Mouse (Mus musculus): ENCODE measurements around the gene Mertk. TPM values are rescaled to one million over a fixed set of nuclear protein-coding genes. Genes with fewer than 3 reads are reported as not detected.

Gene Mertk
- polyA plus RNA-seq, 1 experiment from 2014 or later, result 4.9 TPM

DNA sequence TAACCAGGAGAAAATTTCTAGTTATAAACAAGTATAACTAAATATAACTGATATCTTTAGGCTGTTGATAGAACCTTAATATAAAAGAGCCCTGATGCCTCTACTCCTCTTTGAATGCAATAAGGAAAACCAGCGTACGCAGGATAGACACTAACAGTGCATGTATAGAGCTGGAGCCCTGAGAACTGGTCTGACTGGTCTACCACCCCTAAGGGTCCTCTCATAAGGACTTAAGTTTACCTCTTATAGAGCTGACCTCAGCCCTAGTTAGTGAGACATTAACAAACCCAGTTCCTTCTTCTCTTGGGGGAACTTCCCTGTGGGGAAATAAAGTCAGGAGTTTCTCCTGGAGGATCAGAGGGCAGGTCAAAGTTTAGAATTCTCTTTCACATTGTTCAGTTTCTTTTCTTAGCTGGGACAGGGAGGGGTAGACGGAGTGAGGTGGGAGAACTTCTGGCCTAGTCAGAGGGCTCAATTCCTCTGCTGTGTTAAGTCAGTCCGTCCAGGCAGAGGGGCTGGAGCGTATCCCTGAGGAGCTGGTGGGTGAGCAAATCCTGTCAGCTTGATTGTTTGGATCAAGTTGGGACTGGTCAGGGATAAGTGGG is 23.5 kb downstream of the Mertk start:
- H3K4me2 ChIP-seq (ENCODE audit: low read length), result no peak overlapping the region
- WGBS, result 88% methylated on average over 5 of the region's 5 CpGs

GRCm38 (mm10) chr2:128726067-128726466 is 27.3 kb downstream of the Mertk start:
- H3K27me3 ChIP-seq (ENCODE audit: control insufficient read depth, insufficient read depth, low read length), result no peaks in the 10 kb centered on the region
- H3K4me3 ChIP-seq (ENCODE audit: control insufficient read depth in 1 of 2, insufficient read depth in 1 of 2, low read depth in 1 of 2, low read length in 2 of 2), result no peak overlapping the region
- H3K36me3 ChIP-seq (ENCODE audit: control insufficient read depth, insufficient read depth, low read length), result 0 out of 2 replicates have a peak, but pooled peaks cover 3% of the 10 kb centered on the region
- H3K27ac ChIP-seq (replicated peaks in 1 of 2; ENCODE audit: control insufficient read depth in 1 of 2, insufficient read depth in 1 of 2, low read depth in 2 of 2, low read length in 2 of 2), result no peak overlapping the region
- H3K9ac ChIP-seq (ENCODE audit: low read length), result no peak overlapping the region
- no peak for ATAC-seq (ENCODE audit: insufficient number of reproducible peaks, insufficient read depth, low FRiP score, low read depth)
- WGBS, result 85% methylated on average over 5 of the region's 5 CpGs
- H3K9me3 ChIP-seq (ENCODE audit: control insufficient read depth, low read length), result peaks cover 3% of the 10 kb centered on the region; the same call in 1 of the 2 replicates
- peaks cover 9 to 12% of the 10 kb centered on the region in 2 experiments for H3K4me1 ChIP-seq (ENCODE audit: control insufficient read depth in 2 of 2, insufficient read depth in 2 of 2, low read length in 2 of 2)
- H3K4me2 ChIP-seq (ENCODE audit: low read length), result no peak overlapping the region

More for the DNA sequence above, 23.5 kb downstream of the Mertk start:
- Histone ChIP-seq H3K9me3 (ENCODE audit: control insufficient read depth, low read length) (peaks cover 6% of the 10 kb centered on the region; the same call in 1 of the 2 replicates), H3K36me3 (ENCODE audit: control insufficient read depth, insufficient read depth, low read length) (no peaks in the 10 kb centered on the region), H3K27ac (replicated peaks in 1 of 2; ENCODE audit: control insufficient read depth in 1 of 2, insufficient read depth in 1 of 2, low read depth in 2 of 2, low read length in 2 of 2) (no peak overlapping the region), H3K27me3 (ENCODE audit: control insufficient read depth, insufficient read depth, low read length) (no peaks in the 10 kb centered on the region), H3K4me3 (ENCODE audit: control insufficient read depth in 1 of 2, insufficient read depth in 1 of 2, low read depth in 1 of 2, low read length in 2 of 2) (no peak overlapping the region), H3K4me1 (ENCODE audit: control insufficient read depth in 2 of 2, insufficient read depth in 2 of 2, low read length in 2 of 2) (peaks cover 4 to 6% of the 10 kb centered on the region in 2 experiments), H3K9ac (ENCODE audit: low read length) (no peak overlapping the region)
- no peak for ATAC-seq (ENCODE audit: insufficient number of reproducible peaks, insufficient read depth, low FRiP score, low read depth)

- peaks cover 9 to 12% of the 10 kb centered on the region in 2 experiments for H3K4me1 ChIP-seq (ENCODE audit: control insufficient read depth in 2 of 2, insufficient read depth in 2 of 2, low read length in 2 of 2)
- 78% methylated on average over 7 of the region's 7 CpGs for WGBS
- H3K9ac ChIP-seq (ENCODE audit: low read length), result no peak overlapping the region
- ATAC-seq (ENCODE audit: insufficient number of reproducible peaks, insufficient read depth, low FRiP score, low read depth), result no peak
- 0 out of 2 replicates have a peak, but pooled peaks cover 3% of the 10 kb centered on the region for H3K36me3 ChIP-seq (ENCODE audit: control insufficient read depth, insufficient read depth, low read length)
- no peak overlapping the region for H3K27ac ChIP-seq (replicated peaks in 1 of 2; ENCODE audit: control insufficient read depth in 1 of 2, insufficient read depth in 1 of 2, low read depth in 2 of 2, low read length in 2 of 2)
- H3K9me3 ChIP-seq (ENCODE audit: control insufficient read depth, low read length), result no peaks in the 10 kb centered on the region
- H3K4me2 ChIP-seq (ENCODE audit: low read length), result no peak overlapping the region
- no peaks in the 10 kb centered on the region for H3K27me3 ChIP-seq (ENCODE audit: control insufficient read depth, insufficient read depth, low read length)
- H3K4me3 ChIP-seq (ENCODE audit: control insufficient read depth in 1 of 2, insufficient read depth in 1 of 2, low read depth in 1 of 2, low read length in 2 of 2), result no peak overlapping the region
These were observed 27.9 kb downstream of the Mertk start for GRCm38 (mm10) chr2:128726626-128727025.

DNA sequence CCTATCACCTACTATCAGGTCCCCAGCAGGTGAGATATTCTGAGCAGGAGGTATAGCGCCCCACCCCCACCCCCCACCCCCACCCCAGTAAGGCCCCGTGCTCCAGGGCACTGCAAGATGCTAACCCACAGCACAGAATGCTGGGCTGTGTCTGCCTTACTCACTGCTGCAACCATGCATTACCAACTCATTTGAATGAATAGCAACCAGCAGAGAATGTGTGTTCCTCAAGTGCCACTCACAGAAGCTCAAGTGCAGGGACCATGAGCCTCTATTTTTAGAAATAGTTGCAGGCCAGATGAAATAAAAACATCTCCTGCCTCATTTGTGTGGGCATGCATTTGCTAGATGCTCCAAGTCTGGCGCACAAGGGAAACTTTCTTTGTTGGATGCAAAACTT is 28.8 kb downstream of the Mertk start:
- no peaks in the 10 kb centered on the region for H3K27me3 ChIP-seq (ENCODE audit: control insufficient read depth, insufficient read depth, low read length)
- H3K9ac ChIP-seq (ENCODE audit: low read length), result peak overlapping the region; percentile 5; the same call in 1 of the 2 replicates
- 0 out of 2 replicates have a peak, but pooled peaks cover 3% of the 10 kb centered on the region for H3K36me3 ChIP-seq (ENCODE audit: control insufficient read depth, insufficient read depth, low read length)
- peak overlapping the region; percentile 50 for H3K4me2 ChIP-seq (ENCODE audit: low read length)
- H3K4me1 ChIP-seq (ENCODE audit: control insufficient read depth in 2 of 2, insufficient read depth in 2 of 2, low read length in 2 of 2), result peaks cover 9 to 12% of the 10 kb centered on the region in 2 experiments
- no peaks in the 10 kb centered on the region for H3K9me3 ChIP-seq (ENCODE audit: control insufficient read depth, low read length)
- H3K4me3 ChIP-seq (ENCODE audit: control insufficient read depth in 1 of 2, insufficient read depth in 1 of 2, low read depth in 1 of 2, low read length in 2 of 2), result no peak overlapping the region
- 18% methylated on average over 3 of the region's 3 CpGs for WGBS
- H3K27ac ChIP-seq (replicated peaks in 1 of 2; ENCODE audit: control insufficient read depth in 1 of 2, insufficient read depth in 1 of 2, low read depth in 2 of 2, low read length in 2 of 2), result peak overlapping the region; percentile 77 to 87
- peak; percentile 78 for ATAC-seq (ENCODE audit: insufficient number of reproducible peaks, insufficient read depth, low FRiP score, low read depth)

- peaks cover 9 to 12% of the 10 kb centered on the region in 2 experiments for H3K4me1 ChIP-seq (ENCODE audit: control insufficient read depth in 2 of 2, insufficient read depth in 2 of 2, low read length in 2 of 2)
- 65% methylated on average over 4 of the region's 4 CpGs for WGBS
- H3K4me3 ChIP-seq (ENCODE audit: control insufficient read depth in 1 of 2, insufficient read depth in 1 of 2, low read depth in 1 of 2, low read length in 2 of 2), result no peak overlapping the region
- H3K9me3 ChIP-seq (ENCODE audit: control insufficient read depth, low read length), result no peaks in the 10 kb centered on the region
- peak overlapping the region; percentile 50 for H3K4me2 ChIP-seq (ENCODE audit: low read length)
- 0 out of 2 replicates have a peak, but pooled peaks cover 3% of the 10 kb centered on the region for H3K36me3 ChIP-seq (ENCODE audit: control insufficient read depth, insufficient read depth, low read length)
- H3K27me3 ChIP-seq (ENCODE audit: control insufficient read depth, insufficient read depth, low read length), result no peaks in the 10 kb centered on the region
- ATAC-seq (ENCODE audit: insufficient number of reproducible peaks, insufficient read depth, low FRiP score, low read depth), result no peak
- H3K27ac ChIP-seq (replicated peaks in 1 of 2; ENCODE audit: control insufficient read depth in 1 of 2, insufficient read depth in 1 of 2, low read depth in 2 of 2, low read length in 2 of 2), result peak overlapping the region; percentile 77 to 87
- H3K9ac ChIP-seq (ENCODE audit: low read length), result peak overlapping the region; percentile 5; the same call in 1 of the 2 replicates
These were observed 29.3 kb downstream of the Mertk start for GRCm38 (mm10) chr2:128728066-128728465.

DNA sequence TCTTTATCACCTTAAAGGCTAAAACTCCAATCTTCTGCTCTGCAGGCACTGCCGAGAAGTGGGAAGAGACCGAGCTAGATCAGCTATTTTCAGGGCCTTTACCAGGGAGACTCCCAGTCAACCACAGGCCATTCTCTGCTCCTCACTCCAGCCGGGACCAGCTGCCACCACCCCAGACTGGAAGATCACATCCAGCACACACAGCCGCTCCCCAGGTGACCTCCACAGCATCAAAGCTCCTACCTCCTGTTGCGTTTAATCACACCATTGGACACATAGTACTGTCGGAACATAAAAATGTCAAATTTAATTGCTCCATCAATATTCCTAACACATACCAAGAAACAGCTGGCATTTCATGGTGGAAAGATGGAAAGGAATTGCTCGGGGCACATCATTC is 30.4 kb downstream of the Mertk start:
- H3K9me3 ChIP-seq (ENCODE audit: control insufficient read depth, low read length), result no peaks in the 10 kb centered on the region
- H3K4me3 ChIP-seq (ENCODE audit: control insufficient read depth in 1 of 2, insufficient read depth in 1 of 2, low read depth in 1 of 2, low read length in 2 of 2), result no peak overlapping the region
- H3K4me2 ChIP-seq (ENCODE audit: low read length), result no peak overlapping the region
- 0 out of 2 replicates have a peak, but pooled peaks cover 3% of the 10 kb centered on the region for H3K36me3 ChIP-seq (ENCODE audit: control insufficient read depth, insufficient read depth, low read length)
- 83% methylated on average over 7 of the region's 7 CpGs for WGBS
- H3K27ac ChIP-seq (replicated peaks in 1 of 2; ENCODE audit: control insufficient read depth in 1 of 2, insufficient read depth in 1 of 2, low read depth in 2 of 2, low read length in 2 of 2), result no peak overlapping the region
- no peak for ATAC-seq (ENCODE audit: insufficient number of reproducible peaks, insufficient read depth, low FRiP score, low read depth)
- H3K4me1 ChIP-seq (ENCODE audit: control insufficient read depth in 2 of 2, insufficient read depth in 2 of 2, low read length in 2 of 2), result peaks cover 9 to 12% of the 10 kb centered on the region in 2 experiments
- no peaks in the 10 kb centered on the region for H3K27me3 ChIP-seq (ENCODE audit: control insufficient read depth, insufficient read depth, low read length)
- no peak overlapping the region for H3K9ac ChIP-seq (ENCODE audit: low read length)

DNA sequence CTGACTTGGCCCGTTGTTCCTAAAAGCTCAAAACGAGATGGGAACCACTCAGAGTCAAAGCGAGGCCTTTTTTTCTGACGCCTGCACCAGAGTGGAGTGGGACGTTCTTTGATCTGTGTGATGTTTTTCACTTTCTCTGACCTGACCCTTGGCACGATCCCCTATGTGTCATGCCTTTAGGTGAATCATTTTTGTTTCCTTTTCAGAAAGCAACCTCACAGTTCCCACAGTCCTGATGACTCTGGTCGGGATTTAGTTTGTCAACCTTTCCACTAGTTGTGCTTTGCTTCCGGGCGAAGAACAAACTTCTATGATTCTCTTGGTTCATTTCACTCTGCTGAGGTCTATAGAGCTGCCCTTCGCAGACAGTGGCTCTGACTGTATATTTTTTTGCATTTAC is 32.8 kb downstream of the Mertk start:
- H3K4me1 ChIP-seq (ENCODE audit: control insufficient read depth in 2 of 2, insufficient read depth in 2 of 2, low read length in 2 of 2), result peaks cover 9 to 12% of the 10 kb centered on the region in 2 experiments
- 83% methylated on average over 10 of the region's 10 CpGs for whole genome bisulfite sequencing
- H3K27ac ChIP-seq (replicated peaks in 1 of 2; ENCODE audit: control insufficient read depth in 1 of 2, insufficient read depth in 1 of 2, low read depth in 2 of 2, low read length in 2 of 2), result no peak overlapping the region

More for the DNA sequence above, 32.8 kb downstream of the Mertk start:
- Histone ChIP-seq H3K27me3 (ENCODE audit: control insufficient read depth, insufficient read depth, low read length) (no peaks in the 10 kb centered on the region), H3K4me2 (ENCODE audit: low read length) (no peak overlapping the region), H3K9me3 (ENCODE audit: control insufficient read depth, low read length) (no peaks in the 10 kb centered on the region), H3K4me3 (ENCODE audit: control insufficient read depth in 1 of 2, insufficient read depth in 1 of 2, low read depth in 1 of 2, low read length in 2 of 2) (no peak overlapping the region), H3K9ac (ENCODE audit: low read length) (no peak overlapping the region), H3K36me3 (ENCODE audit: control insufficient read depth, insufficient read depth, low read length) (0 out of 2 replicates have a peak, but pooled peaks cover 6% of the 10 kb centered on the region)
- no peak for ATAC-seq (ENCODE audit: insufficient number of reproducible peaks, insufficient read depth, low FRiP score, low read depth)

All from heart, embryonic 14.5 days (tissue).